Mouse (Mus musculus) MEL (cell line): ENCODE measurements around the gene Batf3. TPM values are rescaled to one million over a fixed set of nuclear protein-coding genes. Genes with fewer than 3 reads are reported as not detected.

ENCODE experiments used
- DNase-seq: peaks from one replicate; pipeline ENCODE4 v3.0.0; 2011; ENCODE audit warnings: low read depth, low spot score
- H3K27ac ChIP-seq: 2 replicates; pipeline ENCODE4 v1.5.1; 2012; ENCODE audit warnings: low read depth, mild to moderate bottlenecking, control low read depth, low read length, moderate library complexity; ENCODE audit not compliant: control insufficient read depth
- H3K27me3 ChIP-seq, 2 experiments: fragments of 150-350 bp in 1 of 2; sonication (generic) in 1 of 2; 2 replicates each; pipeline ENCODE4 v1.6.1; 2012; ENCODE audit warnings: low read length in 2 of 2, mild to moderate bottlenecking in 2 of 2, improper control_type of control experiment in 1 of 2, moderate library complexity in 1 of 2; ENCODE audit not compliant: insufficient read depth in 2 of 2, control insufficient read depth in 1 of 2
- H3K36me3 ChIP-seq, 2 experiments: 2 replicates each; pipeline ENCODE4 v1.6.1; 2012 to 2014; ENCODE audit warnings: low read length in 2 of 2, improper control_type of control experiment in 1 of 2, inconsistent platforms in 1 of 2, mild to moderate bottlenecking in 1 of 2; ENCODE audit not compliant: insufficient read depth in 2 of 2, control insufficient read depth in 1 of 2
- H3K4me1 ChIP-seq, 2 experiments: fragments of 150-350 bp in 1 of 2; sonication (generic) in 1 of 2; 2 replicates each; pipeline ENCODE4 v1.6.1; 2012; ENCODE audit warnings: low read length in 2 of 2, improper control_type of control experiment in 1 of 2, mild to moderate bottlenecking in 1 of 2; ENCODE audit not compliant: insufficient read depth in 2 of 2, control insufficient read depth in 1 of 2
- H3K4me3 ChIP-seq, 2 experiments: fragments of 150-350 bp in 1 of 2; sonication (generic) in 1 of 2; 2 replicates each; pipeline ENCODE4 v1.5.1; 2012; ENCODE audit warnings: low read depth in 2 of 2, low read length in 2 of 2, mild to moderate bottlenecking in 2 of 2, moderate library complexity in 2 of 2, control low read depth in 1 of 2, improper control_type of control experiment in 1 of 2; ENCODE audit not compliant: control insufficient read depth in 1 of 2, insufficient read depth in 1 of 2
- H3K79me2 ChIP-seq: 2 replicates; pipeline ENCODE4 v1.6.1; 2012; ENCODE audit warnings: mild to moderate bottlenecking, low read length, moderate library complexity; ENCODE audit not compliant: control insufficient read depth, poor library complexity, insufficient read depth
- H3K9ac ChIP-seq: 2 replicates; pipeline ENCODE4 v1.6.1; 2012; ENCODE audit warnings: low read depth, mild to moderate bottlenecking, control low read depth, low read length, moderate library complexity; ENCODE audit not compliant: control insufficient read depth, poor library complexity, severe bottlenecking
- H3K9me3 ChIP-seq: fragments of 150-350 bp; sonication (generic); replicated peaks from 2 replicates; pipeline ENCODE4 v1.6.1; 2012; ENCODE audit warnings: mild to moderate bottlenecking, low read length, improper control_type of control experiment, moderate library complexity; ENCODE audit not compliant: insufficient read depth
- CHD1 ChIP-seq: IDR thresholded peaks from 2 replicates; pipeline ENCODE4 v1.6.1; 2012; ENCODE audit warnings: low read depth, mild to moderate bottlenecking, inconsistent platforms, low read length, improper control_type of control experiment
- CHD2 ChIP-seq: IDR thresholded peaks from 2 replicates; pipeline ENCODE4 v1.6.1; 2011; ENCODE audit warnings: low read length, improper control_type of control experiment
- CTCF ChIP-seq, 3 experiments: IDR thresholded peaks in 2 of 3; conservative IDR thresholded peaks in 1 of 3; 2 replicates each; pipeline ENCODE4 v1.5.1; 2011 to 2012; ENCODE audit warnings: low read length in 3 of 3, low read depth in 2 of 3, mild to moderate bottlenecking in 2 of 3, improper control_type of control experiment in 1 of 3, inconsistent platforms in 1 of 3, mixed read lengths in 1 of 3, moderate library complexity in 1 of 3; ENCODE audit not compliant: control insufficient read depth in 1 of 3, insufficient read depth in 1 of 3, poor library complexity in 1 of 3, severe bottlenecking in 1 of 3
- E2F4 ChIP-seq: IDR thresholded peaks from 2 replicates; pipeline ENCODE4 v1.6.1; 2011; ENCODE audit warnings: low read depth, low read length, improper control_type of control experiment, borderline replicate concordance
- ELF1 ChIP-seq: IDR thresholded peaks from 2 replicates; pipeline ENCODE4 v1.6.1; 2014; ENCODE audit warnings: low read depth, mild to moderate bottlenecking, inconsistent platforms, low read length, improper control_type of control experiment, moderate library complexity
- EP300 ChIP-seq, 2 experiments: IDR thresholded peaks; 2 replicates each; pipeline ENCODE4 v1.6.1; 2011; ENCODE audit warnings: improper control_type of control experiment in 2 of 2, low read length in 2 of 2, low read depth in 1 of 2, mild to moderate bottlenecking in 1 of 2
- GABPA ChIP-seq: IDR thresholded peaks from 2 replicates; pipeline ENCODE4 v1.6.1; 2012; ENCODE audit warnings: low read depth, mild to moderate bottlenecking, inconsistent platforms, low read length, improper control_type of control experiment, moderate library complexity
- GATA1 ChIP-seq: IDR thresholded peaks from 2 replicates; pipeline ENCODE4 v1.6.1; 2011; ENCODE audit warnings: low read depth, low read length, improper control_type of control experiment
- MEF2A ChIP-seq: IDR thresholded peaks from 2 replicates; pipeline ENCODE4 v1.6.1; 2014; ENCODE audit warnings: low read depth, mild to moderate bottlenecking, inconsistent platforms, low read length, improper control_type of control experiment; ENCODE audit not compliant: poor library complexity, insufficient replicate concordance, severe bottlenecking; ENCODE audit errors: extremely low read depth
- POLR2AphosphoS5 ChIP-seq: IDR thresholded peaks from 2 replicates; pipeline ENCODE4 v1.6.1; 2012; ENCODE audit warnings: low read depth, borderline replicate concordance, mild to moderate bottlenecking, inconsistent platforms, low read length, moderate library complexity, mixed read lengths
- RAD21 ChIP-seq: IDR thresholded peaks from 2 replicates; pipeline ENCODE4 v1.6.1; 2011; ENCODE audit warnings: mild to moderate bottlenecking, low read depth, low read length, improper control_type of control experiment
- TBP ChIP-seq: IDR thresholded peaks from 2 replicates; pipeline ENCODE4 v1.8.0; 2011; ENCODE audit warnings: low read depth, low read length, improper control_type of control experiment
- UBTF ChIP-seq: IDR thresholded peaks from 2 replicates; pipeline ENCODE4 v1.6.1; 2012; ENCODE audit warnings: low read depth, mild to moderate bottlenecking, inconsistent platforms, low read length, improper control_type of control experiment, moderate library complexity, borderline replicate concordance; ENCODE audit not compliant: insufficient read depth
- USF1 ChIP-seq: IDR thresholded peaks from 2 replicates; pipeline ENCODE4 v1.6.1; 2014; ENCODE audit warnings: low read depth, mild to moderate bottlenecking, inconsistent platforms, low read length, improper control_type of control experiment, moderate library complexity
- USF2 ChIP-seq, 2 experiments: IDR thresholded peaks; 2 replicates each; pipeline ENCODE4 v1.6.1; 2011 to 2012; ENCODE audit warnings: improper control_type of control experiment in 2 of 2, low read length in 2 of 2, borderline replicate concordance in 1 of 2, inconsistent platforms in 1 of 2, low read depth in 1 of 2, mild to moderate bottlenecking in 1 of 2; ENCODE audit not compliant: insufficient read depth in 1 of 2
- ZC3H11A ChIP-seq: IDR thresholded peaks from 2 replicates; pipeline ENCODE4 v1.6.1; 2012; ENCODE audit warnings: low read depth, mild to moderate bottlenecking, inconsistent platforms, low read length, improper control_type of control experiment
- ZMIZ1 ChIP-seq: IDR thresholded peaks from 2 replicates; pipeline ENCODE4 v1.6.1; 2012; ENCODE audit warnings: low read depth, mild to moderate bottlenecking, inconsistent platforms, low read length, improper control_type of control experiment, moderate library complexity
- polyA plus RNA-seq, 2 experiments: library from polyadenylated mRNA; stranded (reverse) in 1 of 2; unstranded in 1 of 2; fragments of >175 nt in 1 of 2; fragments of >200 nt in 1 of 2; gene quantifications; 2 replicates each; pipeline versions ENCODE4 v1.2.1 to v1.2.4; 2012; ENCODE audit warnings: low replicate concordance in 2 of 2, low read depth in 1 of 2; ENCODE audit not compliant: insufficient read length in 2 of 2, insufficient read depth in 1 of 2, missing spikeins in 1 of 2
- total RNA-seq: library from RNA; depleted of rRNA; stranded (reverse); fragments of 300-350 nt; gene quantifications from 2 replicates; pipeline ENCODE4 v1.2.3, GENCODE M21; 2012; rRNA removed

Batf3 gene
- total RNA-seq = 1.5 and 2.4 TPM in 2 replicates
- polyA plus RNA-seq = 1 to 10 TPM in 1 of 2 experiments, not detected in 1; 2.4 TPM

DNA sequence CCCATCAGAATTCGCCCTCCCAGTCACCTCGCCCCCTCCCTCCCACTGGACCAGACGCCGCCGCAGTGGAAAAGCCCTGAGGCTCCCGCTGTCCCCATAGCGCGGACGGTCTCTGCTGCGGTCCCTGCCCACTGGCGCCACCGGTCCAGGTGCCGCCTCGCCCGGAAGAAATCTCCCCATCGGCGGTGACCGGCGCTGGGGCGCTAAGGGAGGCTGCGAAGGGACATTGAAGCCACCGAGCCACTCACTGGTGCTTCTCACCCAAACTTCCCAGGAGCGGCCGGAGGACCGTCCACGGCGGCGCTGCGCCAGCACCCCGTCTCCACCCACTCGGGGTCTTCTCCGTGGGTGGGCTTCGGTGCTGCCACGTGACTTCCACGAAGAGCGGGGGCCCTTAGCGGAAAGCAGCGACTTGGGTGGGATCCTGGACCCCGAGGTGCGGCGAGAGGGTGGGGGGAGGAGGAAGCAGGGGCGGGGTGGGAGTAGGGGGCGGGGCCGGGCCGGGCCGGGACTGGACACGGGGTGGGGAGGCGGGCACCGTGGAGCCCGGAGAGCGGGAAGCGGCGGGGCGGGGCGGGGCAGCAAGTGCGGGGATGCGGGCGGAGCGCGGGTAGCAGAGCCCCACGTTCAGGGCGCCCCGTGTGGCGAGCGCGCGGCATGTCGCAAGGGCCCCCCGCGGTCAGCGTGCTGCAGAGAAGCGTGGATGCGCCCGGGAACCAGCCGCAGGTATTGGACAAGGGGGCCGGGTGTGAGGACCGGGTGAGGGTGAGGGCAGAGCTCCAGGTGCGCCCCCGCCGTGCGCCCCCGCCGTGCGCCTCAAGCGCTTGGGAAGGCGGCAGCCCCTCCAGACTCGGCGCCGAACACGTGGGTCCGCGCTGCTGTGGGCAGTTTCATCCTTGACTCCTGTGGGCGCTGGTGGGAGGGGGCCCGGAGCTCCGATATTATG lies at the start of gene Batf3:
Gene Batf3 (plus strand): TSS at position 46 of the 946 bp plus-strand sequence.
- Histone ChIP-seq H3K4me1 (peaks cover 10 to 40% of the 10 kb centered on the region in 2 experiments), H3K36me3 (peaks cover 0 to 11% of the 10 kb centered on the region in 2 experiments; a peak in 2 of 4 replicates), H3K27me3 (no peaks in the 10 kb centered on the region), H3K9me3 (no peaks in the 10 kb centered on the region), H3K9ac (peak within 1 kb of the TSS; percentile 53), H3K27ac (no peak within 1 kb of the TSS), H3K4me3 (peak within 1 kb of the TSS; percentile 53 to 57; a peak in 3 of 4 replicates), H3K79me2 (no peaks in the 10 kb centered on the region)
- no peak for TF ChIP-seq GABPA
- TF ChIP-seq CTCF (IDR thresholded peaks at IDR 0.05 in 2 of 3, conservative IDR thresholded peaks at IDR 0.05 in 1 of 3; ENCODE audit: control insufficient read depth in 1 of 3, insufficient read depth in 1 of 3, low read depth in 2 of 3, low read length in 3 of 3, poor library complexity in 1 of 3, severe bottlenecking in 1 of 3) = peak in 2 of 3 experiments; percentile 20 to 53; a peak in 4 of 6 replicates
- no peak for TF ChIP-seq ELF1
- peak; percentile 49 for TF ChIP-seq USF1
- peak; percentile 49 for DNase-seq

DNA sequence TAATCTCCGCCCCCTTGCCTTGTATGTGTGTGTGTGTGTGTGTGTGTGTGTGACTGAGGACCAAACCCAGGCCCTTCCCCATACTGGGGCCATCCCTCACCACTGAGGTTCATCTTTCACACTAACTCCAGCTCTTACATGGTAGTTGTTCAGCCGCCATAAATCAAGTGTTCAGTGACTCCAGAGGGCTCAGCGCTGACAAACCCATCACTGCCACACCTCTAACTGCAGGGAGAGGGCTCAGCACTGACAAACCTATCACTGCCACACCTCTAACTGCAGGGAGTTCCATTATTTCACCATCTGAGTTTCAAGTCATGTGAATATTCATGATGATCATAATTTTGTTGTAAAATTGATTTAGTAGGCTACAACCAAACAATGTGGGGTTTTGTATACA lies 44.1 kb upstream of the Batf3 start:
- H3K36me3 ChIP-seq = peaks cover 0 to 18% of the 10 kb centered on the region in 2 experiments; a peak in 2 of 4 replicates
- H3K27me3 ChIP-seq = no peaks in the 10 kb centered on the region
- H3K79me2 ChIP-seq = no peaks in the 10 kb centered on the region
- H3K4me3 ChIP-seq = peak overlapping the region in 1 of 2 experiments; percentile 48; a peak in 1 of 4 replicates
- no peak overlapping the region for H3K9ac ChIP-seq
- peaks cover 13% of the 10 kb centered on the region in 2 experiments for H3K4me1 ChIP-seq
- H3K9me3 ChIP-seq = no peaks in the 10 kb centered on the region
- TF ChIP-seq EP300 (IDR thresholded peaks at IDR 0.05; ENCODE audit: low read depth in 1 of 2, low read length in 2 of 2) (no peak), TBP (no peak), E2F4 (no peak), UBTF (no peak), CHD2 (no peak), RAD21 (no peak), USF2 (IDR thresholded peaks at IDR 0.05; ENCODE audit: borderline replicate concordance in 1 of 2, insufficient read depth in 1 of 2, low read depth in 1 of 2, low read length in 2 of 2) (no peak), GATA1 (no peak), MEF2A (no peak), ZMIZ1 (no peak), GABPA (no peak), ZC3H11A (no peak), CHD1 (no peak), USF1 (no peak), POLR2AphosphoS5 (no peak), CTCF (IDR thresholded peaks at IDR 0.05 in 2 of 3, conservative IDR thresholded peaks at IDR 0.05 in 1 of 3; ENCODE audit: control insufficient read depth in 1 of 3, insufficient read depth in 1 of 3, low read depth in 2 of 3, low read length in 3 of 3, poor library complexity in 1 of 3, severe bottlenecking in 1 of 3) (no peak)
- peak; percentile 32 for DNase-seq
- no peak overlapping the region for H3K27ac ChIP-seq
